Mouse (Mus musculus) liver, embryonic 14.5 days (tissue): ENCODE results near the gene Efna2.

ENCODE experiments used
- CTCF ChIP-seq: IDR thresholded peaks from 2 replicates; pipeline ENCODE4 v1.5.1; 2016; ENCODE audit warnings: antibody characterized with exemption, low read depth, control low read depth
- EP300 ChIP-seq: IDR thresholded peaks from 2 replicates; pipeline ENCODE4 v1.6.1; 2016; ENCODE audit warnings: antibody characterized with exemption, low read depth

DNA sequence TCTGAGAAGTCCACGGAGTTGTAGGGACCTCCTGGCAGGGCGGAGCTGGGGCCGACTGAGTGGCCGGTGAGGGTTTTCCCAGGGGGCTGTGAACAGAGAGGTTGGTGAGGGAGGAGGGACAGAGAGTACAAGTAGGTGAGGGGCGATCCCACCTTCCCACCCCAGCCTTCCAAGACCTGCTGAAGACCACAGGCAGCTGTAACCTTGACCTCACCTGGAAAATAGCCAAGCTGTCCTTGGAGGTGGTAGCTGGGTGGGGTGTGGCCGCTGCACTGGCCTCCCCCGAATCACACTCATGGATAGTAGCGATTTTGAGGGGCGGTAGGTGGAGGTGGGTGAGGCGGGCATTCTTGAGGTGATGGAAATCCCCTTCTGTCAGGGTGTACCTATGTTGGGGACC is 44.1 kb upstream of the Efna2 start:
- TF ChIP-seq CTCF (no peak), EP300 (no peak)
